Mouse (Mus musculus) brown adipose tissue, adult 24 weeks (tissue): ENCODE measurements around the gene Slit2. TPM values are rescaled to one million over a fixed set of nuclear protein-coding genes. Genes with fewer than 3 reads are reported as not detected.

Experiments
- H3K27ac ChIP-seq: fragments of 200-500 bp; replicated peaks from 2 replicates; pipeline ENCODE4 v1.5.1; 2012; ENCODE audit warnings: low read depth, mild to moderate bottlenecking, low read length
- H3K4me1 ChIP-seq: fragments of 200-500 bp; 2 replicates; pipeline ENCODE4 v1.6.1; 2012; ENCODE audit warnings: low read length, mixed read lengths; ENCODE audit not compliant: control insufficient read depth, insufficient read depth, insufficient read length
- H3K4me3 ChIP-seq: fragments of 200-500 bp; 2 replicates; pipeline ENCODE4 v1.5.1; 2012; ENCODE audit warnings: low read depth, mild to moderate bottlenecking, low read length, moderate library complexity; ENCODE audit not compliant: insufficient read depth
- polyA plus RNA-seq: library from polyadenylated mRNA; stranded (reverse); fragments of >200 nt; gene quantifications from 2 replicates; pipeline ENCODE4 v1.2.4, GENCODE M21; 2012; ENCODE audit not compliant: missing spikeins, insufficient read depth, insufficient read length

Slit2 gene
- not detected in 2 replicates for polyA plus RNA-seq

DNA sequence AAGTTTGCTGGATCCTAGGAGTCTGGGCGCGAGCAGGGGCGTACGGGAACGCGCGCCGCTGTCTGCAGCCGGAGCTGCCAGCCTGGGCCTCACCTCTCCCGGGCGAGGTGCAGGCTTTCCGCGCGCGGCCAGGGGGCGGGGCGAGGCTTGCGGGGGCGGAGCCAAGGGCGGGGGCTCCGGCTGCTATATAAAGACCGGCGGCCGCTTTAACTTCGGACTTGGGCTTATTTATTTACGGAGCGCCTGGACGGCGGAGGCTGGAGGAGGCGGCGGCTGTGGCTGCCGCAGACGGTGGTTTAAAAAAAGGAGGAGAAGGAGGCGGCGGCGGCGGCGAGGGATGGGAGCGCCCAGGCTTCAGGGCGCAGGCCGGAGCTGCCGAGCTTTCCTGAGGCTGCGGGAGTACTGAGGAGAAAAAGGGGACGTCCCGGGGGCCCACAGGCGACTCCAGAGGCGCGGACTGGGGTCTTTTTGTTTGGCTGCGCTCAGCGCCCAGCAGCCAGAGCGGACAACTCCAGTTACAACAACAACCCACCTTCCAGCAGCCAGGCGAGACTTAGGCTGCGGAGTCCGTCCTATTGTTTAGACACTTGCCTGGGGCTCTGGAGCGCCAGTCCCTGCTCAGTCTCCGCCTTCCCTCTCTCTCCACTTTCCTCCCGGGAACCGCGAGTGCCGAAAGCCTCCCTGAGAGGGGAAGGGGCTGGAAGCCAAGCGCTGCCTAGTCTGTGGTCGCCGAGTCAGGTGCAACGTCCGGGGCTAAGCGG, at the start of gene Slit2:
Gene Slit2, plus strand, starts transcription at position 198 of the 761 bp plus-strand sequence.
- no peak within 1 kb of the TSS for H3K27ac ChIP-seq
- peak within 1 kb of the TSS; percentile 54 for H3K4me3 ChIP-seq
- no peaks in the 10 kb centered on the region; the same call in 1 of the 2 replicates for H3K4me1 ChIP-seq

DNA sequence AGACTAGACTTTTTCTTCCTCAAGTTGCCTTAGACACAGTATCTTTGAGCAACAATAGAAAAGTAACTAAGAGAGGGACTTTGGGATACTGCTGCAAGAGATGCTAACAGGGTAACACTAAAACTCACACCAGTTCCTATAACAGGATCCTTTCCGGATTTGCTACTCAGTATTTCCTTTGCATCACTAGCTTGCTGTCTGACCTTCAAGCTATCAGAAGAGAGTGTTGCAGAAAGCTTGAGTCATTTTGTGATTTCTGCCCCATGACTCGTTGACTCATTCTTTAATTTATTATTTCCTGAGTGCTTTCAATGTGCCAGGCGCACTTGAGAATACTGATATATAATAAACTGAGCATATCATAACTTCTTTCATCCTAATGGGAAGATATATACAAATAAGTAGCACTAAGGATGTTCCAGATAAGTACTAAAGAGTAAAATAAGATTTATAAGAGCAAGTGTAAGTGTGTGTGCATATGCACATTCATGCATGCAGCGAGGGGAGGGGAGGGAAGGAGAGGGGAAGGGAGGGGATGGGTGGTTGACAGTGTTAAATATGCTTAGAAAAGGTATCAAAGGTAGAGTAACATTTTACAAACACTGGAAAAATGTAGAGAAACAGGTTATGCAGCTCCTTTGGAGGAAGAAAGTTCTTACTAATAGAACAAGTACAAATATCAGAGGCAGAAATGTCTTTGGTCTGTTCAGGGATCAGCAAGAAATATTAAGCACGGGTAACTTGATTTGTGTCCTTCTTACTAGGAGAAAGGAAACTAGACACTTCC, 44.2 kb upstream of the Slit2 start:
- H3K4me1 ChIP-seq, result no peaks in the 10 kb centered on the region
- no peak overlapping the region for H3K4me3 ChIP-seq
- no peak overlapping the region for H3K27ac ChIP-seq

DNA sequence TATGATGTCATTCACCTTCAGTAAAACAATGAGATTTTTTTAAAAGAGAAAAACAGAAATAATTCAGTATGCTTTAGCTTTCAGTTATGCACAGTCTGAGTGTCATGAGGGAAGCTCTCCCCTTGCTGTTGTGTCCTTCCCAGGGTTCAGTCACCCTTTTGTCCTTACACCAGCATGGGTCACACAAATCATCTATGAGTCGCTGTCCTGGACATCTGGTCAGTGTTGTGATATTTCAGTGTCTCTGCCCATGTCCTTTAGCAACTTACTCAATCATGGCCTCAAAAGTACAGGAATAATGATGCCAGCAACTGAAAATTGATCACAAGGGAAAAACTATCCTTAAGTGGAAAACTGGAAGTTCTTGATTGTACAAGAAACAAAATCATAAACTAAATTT, 26.5 kb upstream of the Slit2 start:
- Histone ChIP-seq H3K4me1 (no peaks in the 10 kb centered on the region), H3K4me3 (no peak overlapping the region), H3K27ac (no peak overlapping the region)

DNA sequence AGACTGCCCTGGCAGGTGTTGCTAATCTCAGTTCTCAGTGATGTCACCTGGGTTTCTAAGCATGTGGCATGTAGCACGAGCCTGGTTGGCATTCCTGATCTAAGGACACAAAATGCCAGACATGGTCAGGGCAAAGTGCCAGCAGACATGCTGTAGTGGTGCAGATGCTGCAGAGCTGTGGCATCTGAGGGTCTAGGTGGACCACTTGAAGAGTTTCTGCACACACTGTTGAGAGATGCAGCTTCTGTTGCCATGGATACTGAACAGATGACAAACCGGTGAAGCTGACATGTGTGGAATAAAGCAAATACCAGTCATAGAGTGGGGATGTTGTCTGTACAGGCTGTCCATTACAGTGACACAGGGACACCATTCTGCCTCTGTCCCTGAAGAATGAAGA, 7.1 kb upstream of the Slit2 start:
- Histone ChIP-seq H3K27ac (no peak overlapping the region), H3K4me1 (no peaks in the 10 kb centered on the region), H3K4me3 (no peak overlapping the region)

DNA sequence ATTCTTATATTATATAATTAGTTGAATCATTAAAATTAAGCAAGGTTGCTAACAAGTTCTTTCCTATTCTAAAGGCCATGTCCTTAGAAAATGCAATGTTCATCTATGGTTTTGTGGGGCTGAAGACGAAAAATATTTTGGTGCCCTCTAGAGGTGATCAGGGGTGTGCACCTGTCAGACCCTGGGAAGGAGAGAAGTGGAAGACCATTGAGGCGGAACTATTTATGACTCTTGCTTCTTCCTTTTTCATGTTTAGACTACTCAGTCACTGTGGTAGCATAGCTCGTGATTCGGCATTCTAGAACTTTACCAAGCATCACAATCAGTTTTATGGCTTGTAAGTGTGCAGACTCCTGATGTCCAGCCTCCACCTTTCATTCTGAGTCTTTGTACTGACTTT, 3.6 kb upstream of the Slit2 start:
- no peak overlapping the region for H3K27ac ChIP-seq
- H3K4me3 ChIP-seq, result no peak overlapping the region

DNA sequence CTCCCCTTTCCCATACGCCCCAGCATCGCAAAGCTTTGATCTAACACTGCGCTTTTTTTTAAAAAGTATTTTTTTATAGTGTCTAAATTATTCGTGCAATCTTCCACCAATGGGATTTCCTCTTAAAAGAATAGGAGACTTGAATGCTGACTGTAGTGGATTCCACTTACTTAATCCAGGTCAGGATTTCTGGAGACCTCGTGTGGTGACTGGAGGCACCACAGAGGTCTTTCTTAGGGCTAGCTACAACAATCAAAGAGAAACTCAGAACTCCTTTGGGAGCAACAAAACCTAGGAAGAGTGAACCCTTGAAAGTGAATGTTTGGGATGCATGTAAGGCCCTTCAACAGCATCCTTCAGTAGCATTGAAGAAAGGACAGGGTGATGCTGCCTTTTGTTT, 2.5 kb upstream of the Slit2 start:
- no peaks in the 10 kb centered on the region; the same call in 1 of the 2 replicates for H3K4me1 ChIP-seq
- no peak overlapping the region for H3K27ac ChIP-seq
- H3K4me3 ChIP-seq, result no peak overlapping the region

More for the DNA sequence above, 3.6 kb upstream of the Slit2 start:
- no peaks in the 10 kb centered on the region for H3K4me1 ChIP-seq

DNA sequence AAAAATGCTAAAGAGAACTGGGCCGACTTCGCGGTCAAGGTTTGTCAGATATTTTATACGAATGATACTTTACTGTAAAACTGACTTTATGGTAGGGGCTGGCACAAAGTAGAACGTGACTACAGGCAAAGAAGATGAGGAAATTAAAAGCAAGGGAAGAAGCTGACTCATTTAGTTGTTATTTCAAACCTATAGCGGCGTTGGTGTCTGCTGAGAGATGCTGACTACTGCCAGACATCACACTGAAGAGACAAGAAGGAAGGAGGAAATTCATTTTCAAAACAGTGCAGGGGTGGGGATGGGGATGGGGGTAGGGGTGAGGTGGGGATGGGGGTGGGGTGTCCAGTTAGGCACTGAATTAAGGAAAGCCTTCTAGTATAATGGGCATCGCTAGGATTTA, 987 bp upstream of the Slit2 start:
- Histone ChIP-seq H3K27ac (no peak overlapping the region), H3K4me3 (no peak overlapping the region)

DNA sequence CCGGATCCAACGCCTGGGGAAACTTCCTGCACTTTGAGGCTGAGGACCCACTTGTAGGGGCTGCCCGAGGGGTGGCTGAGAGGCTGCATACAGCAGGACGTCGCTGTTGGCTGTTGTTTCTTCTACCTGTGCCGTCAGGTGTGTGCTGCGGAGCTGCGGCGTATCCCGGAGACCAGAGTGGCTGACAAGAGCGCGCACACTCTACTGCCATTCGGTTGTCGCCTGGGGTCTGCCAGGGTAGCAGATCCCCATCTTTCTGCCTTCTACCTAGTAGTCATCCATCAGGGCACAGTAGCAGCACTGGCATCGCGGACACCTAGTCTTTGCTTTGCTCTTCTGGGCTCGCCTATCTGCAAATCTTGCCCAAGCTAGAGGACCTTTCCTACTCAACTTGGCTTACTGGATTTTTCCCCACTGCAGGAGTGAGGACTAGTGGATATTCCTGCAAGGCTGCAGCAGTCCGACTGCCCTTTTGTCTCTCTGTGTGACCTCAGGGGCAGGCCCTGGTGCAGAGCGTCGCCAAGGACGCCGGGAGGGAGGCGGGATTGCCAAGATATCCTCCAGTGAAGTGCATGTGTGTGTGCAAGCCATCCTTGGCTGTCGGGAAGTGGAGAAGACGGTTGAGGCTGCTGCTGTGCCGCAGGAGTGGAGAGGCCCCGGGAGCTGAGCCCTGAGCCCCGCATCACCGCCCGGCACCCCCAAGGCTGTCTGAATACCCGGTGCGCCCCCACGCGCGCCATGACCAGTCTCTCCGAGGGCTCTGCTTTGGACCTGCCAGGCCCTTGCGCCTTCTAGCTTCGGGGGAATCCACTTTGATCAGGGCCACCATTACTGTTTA, 1.0 kb downstream of the Slit2 start:
- no peak overlapping the region for H3K27ac ChIP-seq
- H3K4me1 ChIP-seq, result no peaks in the 10 kb centered on the region; the same call in 1 of the 2 replicates

More for the DNA sequence above, 987 bp upstream of the Slit2 start:
- no peaks in the 10 kb centered on the region; the same call in 1 of the 2 replicates for H3K4me1 ChIP-seq

DNA sequence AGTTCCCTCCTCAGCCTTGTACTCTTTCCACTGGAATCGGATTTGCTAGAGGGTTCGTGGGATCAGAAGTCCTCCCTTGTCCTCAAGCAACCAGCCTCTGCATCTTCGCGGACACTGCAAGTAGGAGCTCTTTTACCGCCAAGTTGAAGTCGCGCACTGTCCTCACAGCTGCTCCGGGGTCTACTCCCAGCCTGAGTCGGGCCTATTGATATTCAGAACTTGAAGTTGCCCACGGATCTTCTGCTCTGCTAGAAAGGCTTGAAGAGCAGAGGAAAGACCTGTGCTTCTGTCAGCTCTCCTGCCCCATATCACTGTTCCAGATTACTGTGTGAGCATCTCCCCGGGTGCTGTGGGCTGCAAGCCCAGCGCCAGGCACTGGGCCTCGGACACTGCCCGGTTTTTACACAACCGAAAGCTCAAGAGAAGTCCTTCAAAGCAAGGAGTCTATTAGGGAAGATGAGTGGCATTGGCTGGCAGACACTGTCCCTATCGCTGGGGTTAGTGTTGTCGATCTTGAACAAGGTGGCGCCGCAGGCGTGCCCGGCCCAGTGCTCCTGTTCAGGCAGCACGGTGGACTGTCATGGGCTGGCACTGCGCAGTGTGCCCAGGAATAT, 1.8 kb downstream of the Slit2 start:
- Histone ChIP-seq H3K4me3 (peak overlapping the region; percentile 25), H3K27ac (no peak overlapping the region), H3K4me1 (no peaks in the 10 kb centered on the region; the same call in 1 of the 2 replicates)

More for the DNA sequence above, 1.0 kb downstream of the Slit2 start:
- H3K4me3 ChIP-seq, result peak overlapping the region; percentile 54

DNA sequence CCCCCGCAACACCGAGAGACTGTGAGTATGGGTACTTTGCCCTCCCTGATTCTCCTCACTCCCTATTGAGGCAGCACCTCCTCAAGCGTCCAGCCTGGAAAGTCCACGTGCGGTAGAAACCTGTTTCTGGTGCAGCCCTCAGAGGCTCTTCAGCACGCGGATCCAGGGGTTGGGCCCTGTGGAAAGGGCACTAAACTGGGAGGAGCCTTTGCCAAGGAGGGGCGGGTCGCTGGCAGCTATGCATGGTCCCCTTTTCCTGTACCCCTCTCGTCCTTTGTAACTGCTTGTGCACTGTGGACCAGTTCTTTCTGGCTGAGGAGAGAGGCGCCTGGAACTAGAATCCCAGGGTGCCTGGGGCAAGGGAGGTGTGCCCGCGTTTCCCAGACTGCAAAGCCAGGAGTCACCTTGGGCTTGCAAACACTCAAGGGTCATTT, 2.3 kb downstream of the Slit2 start:
- no peaks in the 10 kb centered on the region; the same call in 1 of the 2 replicates for H3K4me1 ChIP-seq
- peak overlapping the region; percentile 35 for H3K4me3 ChIP-seq
- no peak overlapping the region for H3K27ac ChIP-seq

DNA sequence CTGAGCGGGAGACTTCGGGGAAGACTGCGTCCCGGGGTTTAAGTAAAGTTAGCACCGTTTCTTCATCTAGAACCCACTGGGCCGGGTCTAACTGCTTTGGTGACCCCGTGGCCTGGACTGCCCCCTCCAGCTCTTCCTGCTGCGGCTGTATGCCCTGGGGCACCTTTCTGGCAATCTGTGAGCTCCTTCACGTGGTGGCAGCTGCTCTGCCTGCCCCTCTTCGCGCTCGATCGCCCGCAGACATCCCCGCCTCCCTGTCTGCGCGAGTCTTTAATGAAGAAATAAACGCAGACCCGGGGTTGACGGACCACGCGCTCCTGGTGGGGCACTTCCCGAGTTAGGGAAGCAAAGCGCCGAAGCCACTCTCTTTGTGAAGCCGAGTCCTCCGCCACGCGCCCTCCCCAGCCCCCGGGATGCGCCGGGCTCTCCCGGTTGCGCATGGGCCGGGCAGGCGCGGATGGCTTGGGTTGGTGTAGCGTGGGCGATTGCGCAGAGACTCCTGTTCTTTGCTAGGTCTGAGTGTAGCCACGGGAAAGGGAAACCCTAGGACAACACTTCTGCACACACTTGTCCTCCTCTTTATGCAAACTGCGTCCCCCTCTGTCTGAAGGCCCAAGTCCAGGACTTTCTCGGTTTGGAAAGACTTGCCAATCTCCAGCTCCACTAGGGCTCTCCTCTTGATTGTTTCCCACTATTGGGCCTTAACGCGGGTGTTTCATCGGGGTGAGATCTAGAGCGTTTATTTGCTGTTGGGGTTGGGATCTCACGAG, 3.1 kb downstream of the Slit2 start:
- H3K4me1 ChIP-seq, result no peaks in the 10 kb centered on the region; the same call in 1 of the 2 replicates
- no peak overlapping the region for H3K27ac ChIP-seq
- peak overlapping the region; percentile 35 for H3K4me3 ChIP-seq

DNA sequence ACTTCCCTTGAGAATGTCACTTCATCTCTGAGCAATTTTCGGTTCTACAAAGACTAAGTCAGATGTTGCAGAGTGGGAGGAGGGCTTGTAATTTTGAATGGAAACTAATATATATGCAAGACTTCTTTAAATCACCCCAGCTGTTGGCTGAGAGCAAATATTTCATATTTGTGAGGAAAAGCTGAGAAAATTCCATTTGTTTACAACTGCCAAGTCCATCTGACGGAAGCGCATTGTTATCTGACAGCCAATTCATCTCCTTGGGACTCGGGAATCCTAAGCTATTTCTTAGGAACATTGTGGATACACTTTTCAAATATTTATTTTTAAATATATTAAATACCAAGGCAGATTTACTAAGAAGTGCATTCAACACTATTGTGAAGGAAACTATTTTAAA, 8.0 kb downstream of the Slit2 start:
- H3K4me3 ChIP-seq, result no peak overlapping the region
- no peak overlapping the region for H3K27ac ChIP-seq
- H3K4me1 ChIP-seq, result no peaks in the 10 kb centered on the region

DNA sequence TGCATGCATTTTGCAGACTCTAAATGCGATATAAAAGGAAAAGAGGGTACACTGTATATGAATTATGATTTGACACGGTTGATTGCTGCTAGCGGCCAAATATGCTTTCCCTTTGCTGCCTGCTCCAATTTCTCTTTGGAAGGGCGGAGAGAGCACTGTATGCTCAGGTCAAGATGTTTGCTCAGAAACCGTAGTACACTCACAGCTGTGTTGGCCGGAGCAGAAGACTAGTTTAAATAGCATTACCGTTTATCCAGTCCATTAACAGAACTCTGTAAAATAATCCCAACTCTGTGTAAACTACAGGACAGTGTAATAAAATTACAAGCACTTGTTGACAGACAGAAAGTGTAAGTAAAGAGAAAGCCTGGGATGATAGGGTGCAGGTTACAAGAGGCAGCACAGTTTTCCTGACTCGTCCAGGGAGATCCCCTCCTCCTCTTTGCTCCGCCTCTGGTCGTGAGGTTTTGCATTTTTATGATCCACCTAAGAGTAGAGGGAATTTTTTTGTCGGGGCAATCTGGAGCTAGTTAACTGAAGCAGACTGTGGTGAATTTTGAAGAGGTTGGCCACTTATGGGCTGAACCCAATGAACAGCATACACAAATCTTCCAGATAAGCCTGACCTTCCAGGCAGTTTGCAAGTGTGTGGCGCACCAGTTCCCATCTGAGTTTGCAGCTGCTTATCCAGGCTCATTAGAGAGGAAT, 20.9 kb downstream of the Slit2 start:
- no peaks in the 10 kb centered on the region for H3K4me1 ChIP-seq
- no peak overlapping the region for H3K27ac ChIP-seq
- H3K4me3 ChIP-seq, result no peak overlapping the region
